Mouse (Mus musculus) G1E (cell line): ENCODE data around the gene Jmjd8. TPM values are rescaled to one million over a fixed set of nuclear protein-coding genes. Genes with fewer than 3 reads are reported as not detected.

ENCODE experiments used
- ATAC-seq: 2 replicates; pipeline ENCODE4 v1.8.0; 2016; ENCODE audit warnings: mild to moderate bottlenecking; ENCODE audit not compliant: insufficient number of reproducible peaks, poor library complexity, low FRiP score, severe bottlenecking; ENCODE audit errors: extremely low read depth
- DNase-seq: peaks from one replicate; pipeline ENCODE4 v3.0.0; 2012; ENCODE audit warnings: low spot score
- H3K27me3 ChIP-seq: 2 replicates; pipeline ENCODE4 v1.6.1; 2012; ENCODE audit warnings: mild to moderate bottlenecking, low read length, inconsistent platforms; ENCODE audit not compliant: insufficient read depth
- H3K36me3 ChIP-seq: replicated peaks from 2 replicates; pipeline ENCODE3; 2012; ENCODE audit warnings: mild to moderate bottlenecking, inconsistent platforms
- H3K4me1 ChIP-seq: 2 replicates; pipeline ENCODE4 v1.6.1; 2012; ENCODE audit warnings: low read depth, low read length, inconsistent platforms, mixed read lengths; ENCODE audit not compliant: insufficient read depth
- H3K4me3 ChIP-seq: 2 replicates; pipeline ENCODE4 v1.5.1; 2012; ENCODE audit warnings: low read depth, mild to moderate bottlenecking, inconsistent platforms, low read length, moderate library complexity, mixed read lengths
- H3K9me3 ChIP-seq: replicated peaks from 2 replicates; pipeline ENCODE4 v1.6.1; 2012; ENCODE audit warnings: inconsistent platforms
- CTCF ChIP-seq: IDR thresholded peaks from 2 replicates; pipeline ENCODE4 v1.5.1; 2012; ENCODE audit warnings: low read depth, low read length, inconsistent platforms, mixed read lengths
- GATA1 ChIP-seq: IDR thresholded peaks from 2 replicates; pipeline ENCODE4 v1.6.1; 2012; ENCODE audit warnings: borderline replicate concordance, low read length, inconsistent platforms, mixed read lengths
- GATA2 ChIP-seq: IDR thresholded peaks from 2 replicates; pipeline ENCODE4 v1.6.1; 2012; ENCODE audit warnings: low read depth, low read length, inconsistent platforms, borderline replicate concordance
- POLR2AphosphoS5 ChIP-seq: IDR thresholded peaks from 2 replicates; pipeline ENCODE4 v1.6.1; 2012; ENCODE audit warnings: low read depth, low read length, inconsistent platforms; ENCODE audit not compliant: insufficient replicate concordance
- TAL1 ChIP-seq: conservative IDR thresholded peaks from 2 replicates; pipeline ENCODE4 v1.6.1; 2012; ENCODE audit warnings: low read depth, low read length, inconsistent platforms, mixed read lengths
- polyA plus RNA-seq: library from polyadenylated mRNA; stranded (reverse); fragments of >175 nt; gene quantifications from 2 replicates; pipeline ENCODE4 v1.2.3, GENCODE M21; 2012
- total RNA-seq, 2 experiments: library from RNA; stranded (forward) in 1 of 2; stranded (reverse) in 1 of 2; fragments of 200-1000 nt in 1 of 2; fragments of >200 nt in 1 of 2; fragmentation: Nextera tagmentation in 1 of 2; gene quantifications; 2 replicates each; pipeline ENCODE4 v1.2.3; 2014 to 2017

Gene Jmjd8
- total and polyA plus RNA-seq, 3 experiments, result 0.11 to 1.9 (median 0.90) TPM

DNA sequence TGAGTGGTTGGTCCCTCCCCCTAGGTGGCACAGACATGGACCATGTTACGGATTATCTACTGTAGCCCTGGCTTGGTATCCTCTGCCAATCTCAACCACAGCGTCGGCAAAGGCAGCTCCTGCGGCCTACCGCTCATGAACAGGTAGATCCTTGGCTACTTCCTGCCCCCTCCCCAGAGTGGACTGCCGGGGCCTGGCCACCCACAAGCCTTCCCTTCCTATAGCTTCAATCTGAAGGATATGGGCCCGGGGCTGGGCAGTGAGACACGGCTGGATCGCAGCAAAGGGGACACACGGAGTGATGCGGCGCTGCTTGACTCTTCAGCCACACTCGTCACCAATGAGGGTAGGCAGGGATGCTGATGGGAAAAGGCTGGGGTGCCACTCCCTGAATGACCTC is 1.7 kb upstream of the Jmjd8 start:
- no peaks in the 10 kb centered on the region for H3K27me3 ChIP-seq
- no peaks in the 10 kb centered on the region for H3K9me3 ChIP-seq
- TF ChIP-seq GATA2, result no peak
- no peak for TF ChIP-seq POLR2AphosphoS5
- TF ChIP-seq CTCF, result no peak
- TF ChIP-seq TAL1, result no peak
- TF ChIP-seq GATA1, result no peak
- H3K4me3 ChIP-seq, result no peak overlapping the region
- DNase-seq (no peak), ATAC-seq (no peak)
- peaks cover 85% of the 10 kb centered on the region for H3K4me1 ChIP-seq
- peaks cover 80% of the 10 kb centered on the region for H3K36me3 ChIP-seq

DNA sequence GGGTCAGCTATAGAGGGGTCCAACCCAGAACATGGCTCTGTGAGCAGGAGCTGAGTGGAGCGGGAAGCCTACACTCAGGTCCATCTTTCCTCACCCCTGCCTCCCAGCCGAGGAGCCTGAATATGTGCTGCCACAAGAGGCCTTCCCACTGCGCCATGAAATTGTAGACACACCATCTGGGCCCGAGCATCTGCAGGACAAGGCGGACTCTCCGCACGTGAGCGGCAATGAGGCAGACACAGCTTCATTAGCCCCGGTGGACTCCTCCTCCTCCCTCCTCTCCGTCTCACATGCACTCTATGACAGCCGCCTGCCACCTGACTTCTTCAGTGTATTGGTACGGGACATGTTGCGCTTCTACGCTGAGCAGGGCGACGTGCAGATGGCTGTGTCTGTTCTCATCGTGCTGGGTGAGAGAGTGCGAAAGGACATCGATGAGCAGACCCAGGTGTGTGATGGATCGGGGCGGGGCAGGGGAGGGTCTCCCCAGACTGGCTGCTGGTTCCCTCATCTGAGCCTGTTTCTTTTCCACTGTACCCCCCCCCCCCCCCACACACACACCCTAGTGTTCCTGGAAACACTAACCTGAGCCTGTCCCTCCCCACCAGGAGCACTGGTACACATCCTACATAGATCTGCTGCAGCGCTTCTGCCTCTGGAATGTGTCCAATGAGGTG is 983 bp upstream of the Jmjd8 start:
- no peak for DNase-seq
- Histone ChIP-seq H3K27me3 (no peaks in the 10 kb centered on the region), H3K9me3 (no peaks in the 10 kb centered on the region), H3K4me1 (peaks cover 84% of the 10 kb centered on the region), H3K36me3 (peaks cover 81% of the 10 kb centered on the region), H3K4me3 (peak overlapping the region; percentile 21; the same call in 1 of the 2 replicates)
- no peak for TF ChIP-seq TAL1
- no peak for TF ChIP-seq GATA1
- TF ChIP-seq GATA2, result no peak
- TF ChIP-seq CTCF, result no peak
- TF ChIP-seq POLR2AphosphoS5, result no peak
- no peak for ATAC-seq

DNA sequence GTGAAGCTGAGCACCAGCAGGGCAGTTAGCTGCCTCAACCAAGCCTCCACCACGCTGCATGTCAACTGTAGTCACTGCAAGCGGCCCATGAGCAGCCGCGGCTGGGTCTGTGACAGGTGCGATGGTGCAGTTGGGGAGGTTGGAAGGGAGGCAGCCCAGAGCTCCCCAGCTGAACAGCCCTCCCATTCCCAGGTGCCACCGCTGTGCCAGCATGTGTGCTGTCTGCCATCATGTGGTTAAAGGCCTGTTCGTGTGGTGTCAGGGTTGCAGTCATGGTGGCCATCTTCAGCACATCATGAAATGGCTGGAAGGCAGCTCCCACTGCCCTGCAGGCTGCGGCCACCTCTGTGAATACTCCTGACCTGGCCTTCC is 458 bp upstream of the Jmjd8 start:
- peaks cover 81% of the 10 kb centered on the region for H3K36me3 ChIP-seq
- ATAC-seq (no peak), DNase-seq (no peak)
- no peak overlapping the region; the same call in 1 of the 2 replicates for H3K4me3 ChIP-seq
- H3K4me1 ChIP-seq, result peaks cover 81% of the 10 kb centered on the region
- TF ChIP-seq POLR2AphosphoS5 (peak; percentile 33; the same call in 1 of the 2 replicates), TAL1 (no peak)
- no peaks in the 10 kb centered on the region for H3K27me3 ChIP-seq
- no peaks in the 10 kb centered on the region for H3K9me3 ChIP-seq

DNA sequence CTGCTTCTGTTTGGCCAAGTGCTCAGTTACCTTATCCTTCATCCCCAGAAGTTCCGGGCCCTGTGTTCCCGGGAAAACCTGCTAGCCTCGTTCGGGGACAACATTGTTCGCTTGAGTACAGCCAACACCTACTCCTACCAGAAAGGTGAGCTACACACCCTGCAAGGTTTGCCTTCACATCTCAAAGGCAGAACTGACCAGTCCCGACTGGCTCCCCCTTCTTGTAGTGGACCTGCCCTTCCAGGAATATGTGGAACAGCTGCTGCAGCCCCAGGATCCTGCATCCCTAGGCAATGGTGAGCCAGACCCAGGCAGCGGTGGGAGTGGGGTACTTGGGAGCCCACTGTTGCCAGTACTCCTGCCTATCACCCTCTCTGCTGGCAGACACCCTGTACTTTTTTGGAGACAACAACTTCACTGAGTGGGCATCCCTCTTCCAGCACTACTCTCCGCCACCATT is 921 bp downstream of the Jmjd8 start:
- H3K36me3 ChIP-seq, result peaks cover 85% of the 10 kb centered on the region

DNA sequence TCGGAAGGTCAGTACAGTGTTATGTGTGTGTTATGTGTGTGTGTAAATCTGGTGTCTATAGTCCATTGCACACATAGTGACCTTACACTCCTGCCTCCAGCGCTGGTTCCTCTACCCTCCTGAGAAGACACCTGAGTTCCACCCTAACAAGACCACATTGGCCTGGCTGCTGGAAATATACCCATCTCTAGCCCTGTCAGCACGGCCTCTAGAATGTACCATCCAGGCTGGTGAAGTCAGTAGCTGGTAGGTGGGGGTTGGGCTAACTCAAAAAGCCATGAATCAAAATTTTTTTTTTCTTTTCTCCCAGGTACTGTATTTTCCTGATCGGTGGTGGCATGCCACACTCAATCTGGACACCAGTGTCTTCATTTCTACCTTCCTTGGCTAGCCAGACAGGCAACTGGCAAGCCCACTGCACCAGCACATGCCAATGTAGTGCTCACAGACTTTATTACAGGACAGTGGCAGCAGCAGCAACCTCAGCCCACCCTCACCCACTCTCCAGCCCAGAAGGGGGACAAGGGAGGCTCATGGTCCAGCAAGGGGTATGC is 1.6 kb downstream of the Jmjd8 start:
- Histone ChIP-seq H3K27me3 (no peaks in the 10 kb centered on the region), H3K4me3 (peak overlapping the region; percentile 21; the same call in 1 of the 2 replicates), H3K9me3 (no peaks in the 10 kb centered on the region), H3K36me3 (peaks cover 85% of the 10 kb centered on the region), H3K4me1 (peaks cover 84% of the 10 kb centered on the region)
- DNase-seq (no peak), ATAC-seq (no peak)
- TF ChIP-seq POLR2AphosphoS5 (no peak), GATA2 (no peak), CTCF (no peak), TAL1 (no peak), GATA1 (no peak)

More for the DNA sequence above, 921 bp downstream of the Jmjd8 start:
- DNase-seq (no peak), ATAC-seq (no peak)
- H3K9me3 ChIP-seq, result no peaks in the 10 kb centered on the region
- H3K4me1 ChIP-seq, result peaks cover 84% of the 10 kb centered on the region
- TF ChIP-seq TAL1 (no peak), POLR2AphosphoS5 (no peak), GATA1 (no peak), CTCF (no peak)
- H3K4me3 ChIP-seq, result no peak overlapping the region
- H3K27me3 ChIP-seq, result no peaks in the 10 kb centered on the region

DNA sequence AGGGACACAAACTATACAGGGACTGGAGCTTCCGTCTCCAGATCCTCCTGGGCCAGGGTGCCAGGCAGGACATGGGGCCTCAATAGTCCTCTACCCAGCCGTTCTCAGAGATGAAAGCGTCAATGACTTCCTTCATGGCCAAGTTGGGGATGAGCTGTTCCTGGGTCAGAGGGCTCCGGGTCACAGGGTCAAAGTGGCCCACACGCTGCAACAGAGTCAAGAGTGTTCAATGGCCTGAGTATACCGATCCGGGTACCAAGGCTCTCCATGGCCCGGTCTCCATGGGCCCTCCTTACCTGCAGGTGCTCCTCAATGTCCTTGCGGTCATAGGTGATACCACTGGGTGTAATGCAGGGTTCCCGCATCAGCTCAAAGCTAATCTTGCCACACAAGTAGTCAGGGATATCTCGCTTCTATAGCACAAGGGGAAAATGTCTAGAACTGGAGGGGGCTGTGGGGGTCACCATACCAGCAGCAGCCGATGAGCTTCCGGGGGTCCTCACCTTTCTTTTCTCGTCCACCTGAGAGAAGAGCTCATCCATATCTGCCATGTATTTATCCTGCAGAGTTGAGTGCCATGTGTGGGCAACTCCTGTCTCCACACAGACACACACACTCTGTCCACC is 2.3 kb downstream of the Jmjd8 start:
- Histone ChIP-seq H3K4me3 (peak overlapping the region; percentile 81; the same call in 1 of the 2 replicates), H3K36me3 (peaks cover 85% of the 10 kb centered on the region)

More for the DNA sequence above, 2.3 kb downstream of the Jmjd8 start:
- DNase-seq (no peak), ATAC-seq (no peak)
- TF ChIP-seq TAL1 (no peak), CTCF (no peak), GATA2 (no peak), POLR2AphosphoS5 (no peak), GATA1 (no peak)
- Histone ChIP-seq H3K27me3 (no peaks in the 10 kb centered on the region), H3K9me3 (no peaks in the 10 kb centered on the region), H3K4me1 (peaks cover 84% of the 10 kb centered on the region)
